Mouse (Mus musculus): ENCODE measurements around the gene Polr1d.

Polr1d gene

DNA sequence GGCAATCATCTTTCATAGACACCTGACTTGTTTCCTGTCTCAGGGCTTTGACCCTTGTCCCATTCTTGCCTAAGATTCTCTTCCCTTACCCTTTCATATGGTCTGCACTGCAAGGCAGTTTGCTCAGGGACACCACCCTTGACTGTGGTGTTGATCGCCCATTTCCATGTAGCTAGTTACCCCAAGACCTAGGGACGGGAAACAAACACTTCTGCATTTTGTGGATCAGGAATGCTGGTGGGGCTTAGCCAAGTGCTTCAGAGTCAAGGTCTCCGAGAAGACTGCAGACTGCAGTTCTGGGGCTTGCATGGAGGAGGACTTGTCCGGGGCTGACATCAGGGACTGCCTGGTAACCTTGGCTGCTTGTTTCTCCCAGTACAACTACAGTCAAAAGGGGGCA is 10.0 kb downstream of the Polr1d start:
- WGBS = 97% methylated on average over 4 of the region's 4 CpGs

DNA sequence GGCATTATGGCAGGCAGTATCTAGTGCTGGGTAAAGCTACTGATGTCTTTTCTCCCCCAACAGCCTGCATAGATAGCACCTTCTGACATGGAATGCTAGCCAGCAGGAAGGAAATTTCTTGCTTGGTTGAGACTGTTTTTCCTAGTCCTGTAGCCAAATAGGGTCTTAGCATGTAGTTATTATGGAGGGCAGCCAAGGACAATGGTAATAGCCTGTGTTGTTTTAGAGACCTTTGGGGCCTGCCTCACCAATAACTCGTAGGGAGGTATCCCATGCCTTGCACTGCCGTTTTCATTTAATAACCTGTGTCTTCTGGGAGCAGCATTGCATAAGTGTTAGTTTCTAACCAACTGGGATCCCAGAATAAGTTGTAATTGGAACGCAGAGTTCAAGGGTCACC is 13.0 kb downstream of the Polr1d start:
- 64% methylated on average over 3 of the region's 3 CpGs for WGBS

DNA sequence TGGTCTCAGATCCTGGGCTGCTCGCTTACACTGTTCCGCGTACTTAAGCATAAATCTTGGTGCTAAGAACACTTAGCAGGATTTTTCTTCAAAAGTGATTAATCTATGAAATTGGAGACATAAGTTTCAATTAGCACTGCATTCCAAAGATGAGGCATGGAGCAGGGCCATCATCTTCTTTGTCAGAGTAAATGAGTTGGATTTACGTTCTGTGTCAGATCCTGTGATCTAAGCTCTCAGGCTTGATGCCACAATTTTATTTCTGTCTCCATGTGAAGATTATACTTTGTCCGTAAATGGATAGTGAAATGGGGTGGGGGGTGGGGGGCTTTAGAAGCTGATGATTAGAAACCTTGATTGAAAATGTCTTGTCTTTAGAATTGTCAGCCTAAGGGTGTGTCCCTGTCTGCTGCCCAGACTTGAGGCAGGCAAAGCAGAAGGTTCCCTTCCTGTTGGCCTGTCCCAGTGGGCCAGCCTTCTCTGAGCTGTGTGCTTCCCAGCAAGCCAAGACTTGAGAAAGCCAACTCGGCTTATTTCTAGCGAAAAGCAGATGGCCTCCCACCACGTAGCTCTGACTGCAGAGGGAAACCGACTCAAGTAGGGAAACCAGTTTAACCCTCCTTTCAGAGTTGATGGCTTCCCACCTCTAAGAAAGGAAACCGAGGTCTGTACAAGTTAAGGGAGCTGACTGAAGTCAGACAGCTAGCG is 13.6 kb downstream of the Polr1d start:
- WGBS = 56% methylated on average over 11 of the region's 11 CpGs

DNA sequence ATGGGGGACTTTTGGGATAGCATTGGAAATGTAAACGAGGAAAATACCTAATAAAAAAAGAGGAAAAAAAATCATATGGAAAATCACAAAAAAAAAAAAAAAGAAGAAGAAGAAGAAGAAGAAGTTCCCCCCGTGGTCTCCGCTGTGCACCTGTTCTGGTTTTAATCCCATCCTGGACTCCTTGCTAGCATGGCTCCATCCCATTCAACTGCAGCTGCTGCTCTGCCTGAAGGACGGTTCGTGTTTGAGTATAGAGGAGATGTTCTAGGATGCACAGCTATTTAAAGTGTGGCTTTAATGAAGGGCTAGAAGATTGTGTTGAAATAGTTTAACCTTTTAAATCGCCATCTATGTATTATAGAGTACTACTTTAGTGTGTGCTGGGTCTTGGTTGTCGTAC is 15.6 kb downstream of the Polr1d start:
- WGBS = 93% methylated on average over 7 of the region's 7 CpGs

DNA sequence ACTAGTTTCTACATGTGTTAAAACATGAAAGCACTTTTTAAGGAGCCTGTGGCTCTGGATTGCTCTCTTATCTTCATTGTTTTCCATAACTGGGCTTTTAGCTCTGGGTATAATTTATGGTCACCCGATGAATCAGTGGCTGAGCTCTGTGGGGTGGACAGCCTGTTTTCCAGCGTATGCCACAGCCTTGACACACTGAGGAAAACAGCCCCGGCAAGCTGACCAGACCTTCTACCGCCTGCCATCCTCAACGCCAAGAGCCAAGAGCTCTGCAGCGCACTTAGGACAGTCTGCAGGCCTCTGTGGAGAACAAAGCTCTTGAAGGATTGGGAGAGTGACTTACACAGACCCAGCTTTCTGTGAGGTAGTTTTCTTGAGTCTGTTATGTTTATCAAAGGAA is 17.4 kb downstream of the Polr1d start:
- WGBS = 91% methylated on average over 6 of the region's 6 CpGs

DNA sequence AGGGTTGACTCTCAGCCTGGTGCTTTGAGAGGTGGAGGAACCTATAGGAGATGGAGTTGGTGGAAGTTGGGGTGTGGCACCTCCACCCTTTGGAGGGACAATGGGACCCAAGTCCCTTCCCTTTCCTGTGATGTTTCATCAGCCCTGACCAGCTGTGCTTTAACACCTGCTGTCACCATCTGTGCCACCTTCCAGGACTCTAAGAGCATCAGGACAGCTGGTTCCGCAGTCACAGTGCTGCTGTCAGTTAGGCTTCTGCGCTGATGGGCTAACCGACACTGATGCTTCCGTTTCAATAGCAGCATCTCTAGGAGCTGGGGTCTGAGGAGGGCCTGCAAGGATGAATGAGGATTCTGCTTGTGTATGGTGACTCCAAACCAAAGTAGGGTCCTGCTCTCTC is 19.7 kb downstream of the Polr1d start:
- WGBS = 97% methylated on average over 4 of the region's 4 CpGs

DNA sequence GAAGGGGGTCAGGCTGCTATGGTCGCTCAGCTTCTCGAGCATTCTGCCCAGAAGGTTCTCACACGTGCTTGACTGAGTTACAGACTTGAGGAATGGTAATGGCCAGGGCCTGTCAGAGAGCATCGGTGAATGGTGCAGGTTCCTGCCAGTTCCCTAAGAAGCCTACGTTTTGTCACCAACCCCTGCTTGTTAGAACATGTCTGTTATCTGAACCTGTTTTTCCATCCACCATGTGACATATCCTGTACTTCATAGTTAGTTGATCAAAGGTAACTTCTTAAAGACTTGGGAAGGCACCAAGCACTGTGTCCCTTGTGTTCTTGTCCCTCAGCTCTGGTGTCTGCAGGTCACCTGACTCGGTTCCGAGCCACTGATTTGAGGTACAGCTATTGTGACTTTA is 21.8 kb downstream of the Polr1d start:
- 90% methylated on average over 7 of the region's 7 CpGs for WGBS

DNA sequence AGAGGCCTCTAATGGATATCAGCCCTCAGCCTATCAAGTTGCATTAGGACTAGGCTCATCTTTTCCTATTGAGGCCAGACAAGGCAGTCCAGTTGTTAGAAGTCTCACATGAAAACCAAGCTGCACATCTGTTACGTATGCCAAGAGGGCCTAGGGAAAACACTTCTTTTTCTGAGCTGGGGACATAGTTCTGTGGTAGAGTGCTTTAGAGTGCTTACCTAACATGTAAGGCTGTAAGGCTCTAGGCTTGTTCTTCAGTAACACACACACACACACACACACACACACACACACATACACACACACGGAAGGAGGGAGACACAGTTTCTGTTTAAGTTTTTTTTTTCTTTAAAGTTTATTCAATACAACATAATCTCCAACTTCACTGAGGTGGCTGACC is 23.3 kb downstream of the Polr1d start:
- WGBS = 90% methylated on average over 2 of the region's 2 CpGs

DNA sequence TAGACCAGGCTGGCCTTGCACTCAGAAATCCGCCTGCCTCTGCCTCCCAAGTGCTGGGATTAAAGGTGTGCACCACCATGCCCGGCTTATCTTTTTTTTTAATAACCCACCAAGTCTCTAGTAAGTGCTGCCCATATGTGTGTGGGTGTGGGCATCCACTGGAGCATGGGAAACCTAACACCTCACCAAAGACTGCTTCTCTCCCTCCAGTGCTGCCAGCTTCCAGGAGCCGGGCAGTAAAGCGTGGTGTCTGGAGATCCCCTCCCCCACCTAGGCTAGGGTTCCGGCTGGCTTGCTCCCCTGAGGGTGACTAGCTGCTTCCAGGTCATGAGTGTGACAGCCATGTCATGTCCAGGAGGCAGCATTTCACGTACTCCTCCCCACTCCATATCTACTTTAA is 25.4 kb downstream of the Polr1d start:
- WGBS = 78% methylated on average over 6 of the region's 6 CpGs

DNA sequence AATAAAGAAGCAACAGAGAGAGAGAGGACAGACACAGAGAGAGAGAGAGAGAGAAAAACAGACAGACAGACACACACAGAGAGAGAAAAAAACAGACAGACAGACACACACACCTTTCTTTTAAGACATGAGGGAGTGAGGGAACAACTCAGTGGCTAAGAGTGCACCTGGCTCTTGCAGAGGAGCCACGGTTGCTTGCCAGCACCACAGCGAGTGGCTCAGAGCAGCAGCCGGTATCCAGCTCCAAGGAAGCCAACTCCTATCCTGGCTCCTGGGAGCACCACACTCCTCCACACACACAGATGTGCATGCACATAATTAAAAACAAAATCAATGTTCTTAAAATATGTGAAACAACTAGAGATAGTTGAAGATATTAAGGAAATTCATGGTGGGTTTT is 30.4 kb downstream of the Polr1d start:
- 67% methylated on average over 3 of the region's 3 CpGs for WGBS

DNA sequence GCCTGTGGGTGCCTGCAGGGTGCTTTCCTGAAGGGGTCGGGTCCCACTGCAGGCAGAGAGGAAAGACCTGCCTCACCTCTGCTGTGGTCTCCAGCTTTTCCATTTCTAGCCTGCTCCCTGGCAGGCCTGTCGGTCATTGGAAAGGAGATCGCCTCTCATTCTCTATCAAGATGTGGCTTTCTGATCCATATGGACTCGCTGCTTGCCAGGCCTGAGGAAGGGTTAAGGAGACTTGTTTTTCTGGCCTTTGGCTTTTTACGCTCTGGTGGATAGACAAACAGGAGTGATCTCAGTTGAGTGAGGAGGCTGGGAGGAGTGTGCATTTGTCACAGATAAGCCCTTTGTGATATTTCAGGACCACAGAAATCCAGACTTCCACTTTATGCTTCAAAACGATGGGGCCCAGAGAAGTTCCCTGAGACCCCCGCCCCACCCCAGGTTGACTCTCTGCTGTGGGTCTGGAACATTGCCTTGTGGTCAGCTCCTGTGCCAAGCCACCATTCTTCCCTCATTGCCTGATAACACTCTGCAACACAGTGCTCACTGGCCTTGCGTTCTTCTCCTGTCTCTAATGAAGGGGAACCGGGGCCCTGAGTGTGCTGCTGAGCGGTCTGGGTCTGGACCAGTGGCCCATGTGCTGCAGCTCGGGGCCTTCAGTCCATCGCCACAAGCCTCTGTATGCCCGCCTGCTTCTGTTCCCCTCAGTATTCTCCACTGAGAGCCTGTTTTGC is 32.2 kb downstream of the Polr1d start:
- 93% methylated on average over 13 of the region's 13 CpGs for WGBS

DNA sequence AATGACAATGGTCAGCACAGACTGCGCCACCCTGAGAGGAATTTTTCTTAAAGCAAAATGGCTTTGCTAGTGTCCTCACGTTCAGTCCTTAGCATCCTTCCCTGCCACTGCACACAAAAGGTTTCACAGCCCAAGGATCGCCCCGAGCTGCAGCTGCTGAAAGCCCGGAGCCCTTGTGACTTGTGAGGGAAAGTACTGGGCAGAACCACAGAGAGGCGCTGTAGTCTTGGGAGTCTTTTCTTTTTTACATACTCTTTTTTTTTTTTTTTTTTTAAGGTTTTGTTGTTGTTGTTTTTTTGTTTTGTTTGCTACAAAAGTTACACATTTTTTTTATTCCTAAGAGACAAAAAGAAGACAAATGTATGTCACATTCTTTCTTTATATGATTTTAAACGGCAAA is 37.9 kb downstream of the Polr1d start:
- WGBS = 81% methylated on average over 7 of the region's 7 CpGs

DNA sequence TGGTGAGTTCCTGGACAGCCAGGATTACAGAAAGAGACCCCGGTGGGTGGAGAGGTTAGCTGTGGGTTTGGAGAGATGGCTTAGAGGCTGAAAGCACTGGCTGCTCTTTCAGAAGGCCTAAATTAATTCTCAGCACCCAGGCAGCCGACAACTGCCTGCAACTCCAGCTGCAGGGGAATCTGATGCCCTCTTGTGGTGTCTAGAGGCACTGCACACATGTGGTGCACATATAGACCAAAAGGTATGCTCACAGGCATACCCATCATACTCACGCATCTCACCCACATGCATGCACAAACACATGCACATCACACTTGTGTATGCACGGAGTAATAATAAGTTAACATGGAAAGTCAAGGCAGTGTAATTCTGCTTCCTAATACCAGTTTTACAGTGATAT is 38.8 kb downstream of the Polr1d start:
- 97% methylated on average over 4 of the region's 4 CpGs for WGBS

DNA sequence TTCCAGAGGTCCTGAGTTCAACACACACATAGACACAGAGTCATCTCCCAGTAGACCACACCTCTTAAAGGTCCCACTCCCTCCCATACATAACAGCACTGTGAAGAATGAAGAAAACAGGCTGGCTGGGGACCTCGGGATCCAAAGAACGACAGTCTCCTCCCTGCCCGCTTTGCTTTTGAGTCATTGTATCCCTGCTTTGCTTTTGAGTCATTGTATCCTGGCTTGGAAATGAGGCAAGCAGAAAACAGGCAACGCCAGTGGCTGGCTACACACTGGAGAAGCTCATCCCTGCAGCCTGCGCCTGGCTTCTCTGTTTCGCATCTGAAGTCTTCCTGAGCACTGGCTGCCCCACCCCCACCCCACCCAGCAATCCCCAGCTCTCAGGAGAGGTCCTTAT is 40.2 kb downstream of the Polr1d start:
- 23% methylated on average over 6 of the region's 6 CpGs for WGBS

DNA sequence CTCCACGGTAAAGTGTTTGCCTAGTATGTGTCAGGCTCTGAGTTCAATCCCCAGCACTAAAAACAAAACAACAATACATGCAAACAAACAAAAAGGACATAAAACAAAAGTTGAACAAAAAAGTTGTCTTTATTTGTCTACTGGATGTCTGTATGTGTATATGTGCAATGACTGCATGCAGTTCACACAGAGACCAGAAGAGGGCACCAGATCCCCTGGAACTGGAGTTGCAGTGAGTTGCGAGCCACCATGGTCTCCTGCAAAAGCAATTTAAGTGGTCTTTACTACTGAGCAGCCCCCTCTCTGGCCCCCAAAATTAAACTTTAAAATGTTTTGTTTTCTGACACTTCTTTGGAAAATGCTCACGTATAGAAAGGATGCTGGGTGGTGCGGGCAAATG is 44.3 kb downstream of the Polr1d start:
- WGBS = 90% methylated on average over 4 of the region's 4 CpGs

DNA sequence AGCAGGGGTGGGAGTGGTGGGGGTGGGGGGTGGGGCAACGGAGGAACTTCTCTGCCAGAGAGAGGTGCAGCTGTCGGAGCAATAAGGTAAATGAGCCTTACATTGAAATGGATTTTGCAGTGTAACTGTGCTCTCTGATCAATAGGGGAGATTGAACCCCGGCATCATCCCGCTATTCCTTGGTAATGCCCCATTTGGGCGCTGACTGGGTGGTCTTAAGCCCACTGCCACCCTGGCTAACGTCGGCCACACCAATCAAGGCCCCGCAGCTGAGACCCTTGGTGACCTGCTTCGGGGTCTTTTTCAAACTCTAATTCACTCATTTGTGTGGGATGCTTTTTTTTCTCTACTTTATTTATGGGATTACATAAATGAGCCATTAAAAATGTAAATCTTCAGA is 47.9 kb downstream of the Polr1d start:
- WGBS = 66% methylated on average over 9 of the region's 9 CpGs

DNA sequence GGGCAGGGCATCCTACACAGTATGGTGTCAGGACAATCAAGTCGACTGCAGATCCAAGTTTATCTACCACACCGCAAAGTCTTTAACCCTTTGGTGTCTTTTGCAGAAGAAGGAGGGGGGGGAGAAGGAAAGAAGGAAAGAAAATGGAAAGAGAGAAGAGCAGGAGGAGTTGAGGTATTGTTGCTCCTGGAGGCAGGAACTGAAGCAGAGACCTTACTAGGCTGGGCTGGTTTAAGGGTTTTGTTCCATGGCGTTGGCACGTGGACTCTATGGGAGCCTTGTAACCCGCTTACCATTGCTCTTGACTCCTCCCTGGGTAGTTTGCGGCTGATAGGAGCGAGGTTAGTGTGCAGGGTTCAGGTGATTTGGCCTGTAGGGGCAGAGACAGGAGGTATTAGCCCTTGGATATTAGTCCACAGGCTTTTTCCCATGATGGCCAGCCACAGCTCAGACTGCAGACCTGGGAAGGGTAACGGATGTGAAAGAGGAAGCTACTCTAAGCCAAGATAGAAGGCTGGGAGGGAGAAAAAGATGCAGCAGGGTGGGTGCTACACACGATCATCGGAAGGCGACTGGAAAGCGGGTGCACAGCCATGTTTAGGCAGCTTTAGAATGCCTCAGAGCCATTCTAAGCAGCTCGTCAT is 48.8 kb downstream of the Polr1d start:
- WGBS = 88% methylated on average over 13 of the region's 13 CpGs

DNA sequence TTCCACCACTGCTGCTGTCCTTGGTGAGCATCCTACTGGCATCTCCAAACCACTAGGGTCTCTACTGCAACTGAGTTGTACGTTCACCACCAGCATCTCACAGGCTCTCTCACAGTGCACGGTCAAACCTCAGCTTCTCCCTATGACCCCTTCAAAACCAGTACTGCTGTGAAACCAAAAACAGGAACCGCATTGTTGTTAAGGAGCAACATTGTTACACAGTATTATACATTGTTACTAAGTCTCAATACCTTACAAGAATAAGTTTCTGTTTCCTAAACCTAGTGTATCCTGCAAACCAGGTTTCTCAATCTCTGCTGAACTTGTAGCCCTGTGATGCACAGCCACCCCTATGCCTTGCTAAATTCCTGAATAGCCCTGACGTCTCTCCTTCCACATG is 51.0 kb downstream of the Polr1d start:
- 83% methylated on average over 4 of the region's 4 CpGs for WGBS

DNA sequence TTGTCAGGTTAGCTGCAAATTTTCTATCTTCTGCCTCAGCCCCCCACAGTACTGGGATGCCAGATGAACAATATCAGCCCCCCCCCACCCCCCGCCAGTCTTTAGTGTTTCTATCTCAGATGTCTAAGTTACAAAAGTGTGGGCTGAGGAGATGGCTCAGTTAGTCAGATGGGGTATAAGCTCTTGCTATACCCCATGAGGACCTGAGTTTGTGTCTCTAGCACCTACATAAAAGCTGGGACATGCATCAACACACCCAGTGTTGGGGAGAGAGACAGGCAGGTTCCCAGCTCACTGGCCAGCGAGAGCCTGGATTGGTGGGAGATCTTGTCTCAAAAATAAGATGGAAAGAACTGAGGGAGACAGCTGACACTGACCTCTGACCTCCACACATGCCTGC is 52.6 kb downstream of the Polr1d start:
- 95% methylated on average over 2 of the region's 2 CpGs for WGBS

DNA sequence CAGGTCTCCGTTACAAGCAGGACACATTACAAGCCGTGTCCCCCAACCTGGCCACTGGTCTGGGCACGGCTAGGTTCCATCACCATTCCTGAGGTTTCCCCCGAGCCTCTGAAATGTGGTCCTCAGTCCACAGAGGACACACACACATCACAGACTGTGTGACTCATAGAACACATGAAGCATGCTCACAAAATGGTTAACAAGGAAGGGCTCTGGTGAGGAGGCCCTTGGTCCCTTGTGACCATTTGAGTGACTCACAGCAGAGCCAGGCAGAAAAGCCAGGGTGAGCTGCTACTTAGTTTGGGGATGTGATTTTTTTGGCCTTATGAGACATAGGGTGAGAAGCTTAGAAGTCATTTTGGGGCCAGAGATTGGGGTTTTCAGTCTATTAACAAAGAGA is 55.1 kb downstream of the Polr1d start:
- 90% methylated on average over 4 of the region's 4 CpGs for WGBS

DNA sequence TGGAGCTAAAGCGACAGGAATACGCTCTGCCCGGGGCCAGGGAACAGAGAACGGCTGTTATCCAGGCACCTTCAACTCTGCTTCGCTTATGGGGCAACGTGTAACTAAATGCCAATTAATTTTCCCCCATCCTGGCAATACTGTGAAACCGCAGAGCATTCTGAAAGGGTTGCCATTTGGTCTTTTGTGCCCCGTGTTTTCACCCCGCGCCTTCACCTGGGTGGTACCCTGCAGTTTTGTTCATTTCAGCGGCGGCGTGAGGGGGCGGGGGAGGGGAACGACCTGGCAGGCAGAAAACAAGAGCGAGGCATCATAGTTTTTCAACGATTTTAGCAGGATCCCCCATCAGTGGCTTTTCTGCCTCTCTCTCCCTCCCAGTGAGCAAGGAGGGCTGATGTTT is 56.8 kb downstream of the Polr1d start:
- 23% methylated on average over 17 of the region's 17 CpGs for WGBS

DNA sequence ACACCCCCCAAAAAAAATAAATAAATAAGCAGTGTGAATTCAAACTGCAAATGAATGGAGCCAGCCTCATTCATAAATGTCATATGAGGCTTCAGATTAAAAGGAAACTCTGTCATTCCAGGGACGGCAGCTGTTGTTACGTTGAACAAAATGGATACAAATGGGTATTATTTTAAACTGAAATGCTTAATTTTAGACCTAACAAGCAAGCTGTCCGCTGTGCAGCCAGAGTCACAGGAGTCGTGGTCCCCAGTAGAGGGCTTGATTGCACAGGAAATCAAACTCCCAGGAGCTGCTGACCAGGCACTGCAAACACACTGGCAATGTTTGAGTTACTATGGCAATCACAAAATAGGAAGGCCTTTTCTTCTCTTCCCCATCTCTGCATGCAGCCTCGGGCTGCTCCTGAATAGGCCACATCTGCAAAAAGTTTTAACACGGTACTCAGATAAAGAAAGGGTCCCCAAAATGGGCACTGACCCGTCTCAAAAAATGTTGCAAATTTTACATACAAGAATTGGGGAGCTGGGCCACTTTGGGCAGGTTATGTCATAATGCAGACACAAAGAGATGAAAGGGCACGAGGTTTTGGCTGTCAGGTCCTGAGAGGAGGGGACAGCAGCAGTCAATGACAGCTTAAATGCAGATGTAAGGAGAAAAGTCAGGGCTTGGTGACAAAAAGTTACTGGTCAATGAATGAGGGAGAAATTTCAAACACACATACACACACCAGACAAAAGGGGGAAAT is 57.7 kb downstream of the Polr1d start:
- 49% methylated on average over 8 of the region's 8 CpGs for WGBS

DNA sequence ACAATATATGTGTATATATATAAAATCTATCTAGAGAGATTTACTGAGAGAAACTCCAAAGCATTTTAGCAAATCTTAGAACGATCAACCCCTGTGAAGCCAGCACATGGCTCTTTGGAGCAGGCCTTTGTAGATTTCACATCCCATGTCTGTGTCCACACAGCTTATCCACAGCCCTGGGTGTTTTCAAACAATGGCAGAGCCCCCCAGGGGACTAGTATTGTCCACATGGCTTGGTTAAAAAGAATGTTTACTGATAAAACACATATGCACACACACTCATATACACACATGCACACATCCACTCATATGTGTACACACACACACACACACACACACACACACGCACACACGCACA is 58.2 kb downstream of the Polr1d start:
- 96% methylated on average over 3 of the region's 3 CpGs for WGBS

All from cerebral cortex, adult 2 months (tissue).